Mouse (Mus musculus) right cerebral cortex, postnatal 10 days (tissue): ENCODE measurements at regions not wholly inside any gene's neighbourhood (a gene's known extent, or its start where the extent isn't known, plus 50 kb on each side); places are given as distances from the start of the nearest gene placed in this dataset.

ENCODE experiments used
- DNase-seq, 2 experiments: peaks; one replicate each; pipeline ENCODE4 v3.0.0; 2021; ENCODE audit warnings: low spot score in 2 of 2

DNA sequence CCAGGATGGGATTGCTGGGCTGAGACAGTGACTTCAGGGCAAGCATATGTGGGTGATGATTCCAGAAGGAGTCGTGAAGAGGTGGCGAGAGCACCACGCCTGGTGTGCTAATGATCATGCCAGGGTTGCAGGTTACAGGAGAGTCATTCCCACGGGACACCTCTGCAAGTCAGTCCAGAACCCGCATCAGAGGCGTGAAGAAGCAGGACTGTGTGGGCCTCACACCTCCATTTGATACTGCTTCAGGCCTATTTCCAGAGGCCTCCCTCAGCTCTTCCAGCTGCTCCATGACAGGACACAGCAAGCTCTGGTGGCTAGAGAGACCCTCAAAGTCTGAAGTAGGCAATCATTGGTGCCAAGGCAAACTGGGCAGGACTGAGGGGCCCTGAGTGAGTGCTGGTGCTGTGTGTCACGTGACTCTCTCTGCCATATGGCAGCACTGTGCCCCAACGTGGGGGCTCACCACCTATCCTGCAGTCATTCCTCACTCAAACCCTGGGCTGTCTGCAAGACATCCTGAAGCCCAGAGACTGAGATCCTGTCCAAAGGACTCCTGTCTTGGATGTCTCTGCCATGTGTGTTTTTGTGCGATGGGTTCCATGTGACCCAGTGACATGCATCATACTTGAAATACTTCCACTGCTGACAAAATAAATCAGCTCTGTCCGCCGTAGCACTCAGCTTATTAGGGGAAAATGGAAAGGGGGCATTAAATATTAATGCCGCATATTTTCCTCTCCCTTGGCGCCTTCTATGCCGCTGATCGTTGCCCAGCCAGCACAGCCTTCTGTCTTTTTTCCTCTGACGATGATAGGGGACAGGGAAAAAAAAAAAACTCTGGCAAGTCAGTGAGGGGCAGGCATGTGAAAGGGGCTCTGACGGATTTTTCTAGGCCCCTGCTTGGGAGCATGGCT, 247.6 kb upstream of the Habp2 start:
- DNase-seq, result no peak

DNA sequence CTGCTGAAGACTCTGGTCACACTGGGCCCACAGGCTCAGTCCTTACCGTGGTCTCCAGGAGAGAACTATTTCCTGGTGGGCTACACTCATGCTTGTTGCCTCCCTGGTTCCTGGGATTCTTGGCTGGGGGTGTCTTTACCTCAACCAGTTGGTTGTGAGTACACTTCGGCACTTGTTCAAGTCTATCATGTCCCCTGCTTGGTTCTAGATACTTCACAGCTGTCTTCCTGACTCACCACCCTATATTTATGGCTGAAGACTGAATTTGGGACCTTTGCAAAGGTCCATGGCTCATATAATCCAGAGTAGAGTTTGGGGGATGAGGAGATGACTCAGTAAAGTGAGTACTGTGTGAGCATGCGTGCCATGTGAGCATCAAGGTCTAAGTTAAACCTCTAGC, 245.0 kb upstream of the Habp2 start:
- DNase-seq, result no peak

- DNase-seq, result no peak
Measured at GRCm38 (mm10) chr19:56046784-56047390, 240.1 kb upstream of the Habp2 start.

- DNase-seq, result no peak
Measured at GRCm38 (mm10) chr19:56054186-56054585, 232.8 kb upstream of the Habp2 start.

DNA sequence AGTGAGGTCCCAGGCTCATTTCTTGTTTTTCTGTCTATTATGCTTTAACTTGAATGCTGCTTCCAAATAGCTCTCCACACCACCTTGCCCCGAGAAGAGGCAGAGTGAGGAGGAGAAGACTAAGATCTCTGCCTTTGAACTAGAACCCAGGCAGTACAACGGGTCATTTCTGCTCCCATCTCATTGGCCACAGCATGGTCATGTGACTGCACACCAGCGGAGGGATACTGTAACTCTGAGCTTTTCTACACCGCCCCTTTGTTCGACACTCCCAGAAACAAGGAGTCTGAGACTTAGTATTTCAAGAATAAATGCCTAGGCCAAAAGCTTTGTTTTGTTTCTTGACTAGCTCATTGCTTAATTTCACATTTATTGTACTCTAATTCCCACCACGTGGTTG, 230.5 kb upstream of the Habp2 start:
- no peak for DNase-seq

DNA sequence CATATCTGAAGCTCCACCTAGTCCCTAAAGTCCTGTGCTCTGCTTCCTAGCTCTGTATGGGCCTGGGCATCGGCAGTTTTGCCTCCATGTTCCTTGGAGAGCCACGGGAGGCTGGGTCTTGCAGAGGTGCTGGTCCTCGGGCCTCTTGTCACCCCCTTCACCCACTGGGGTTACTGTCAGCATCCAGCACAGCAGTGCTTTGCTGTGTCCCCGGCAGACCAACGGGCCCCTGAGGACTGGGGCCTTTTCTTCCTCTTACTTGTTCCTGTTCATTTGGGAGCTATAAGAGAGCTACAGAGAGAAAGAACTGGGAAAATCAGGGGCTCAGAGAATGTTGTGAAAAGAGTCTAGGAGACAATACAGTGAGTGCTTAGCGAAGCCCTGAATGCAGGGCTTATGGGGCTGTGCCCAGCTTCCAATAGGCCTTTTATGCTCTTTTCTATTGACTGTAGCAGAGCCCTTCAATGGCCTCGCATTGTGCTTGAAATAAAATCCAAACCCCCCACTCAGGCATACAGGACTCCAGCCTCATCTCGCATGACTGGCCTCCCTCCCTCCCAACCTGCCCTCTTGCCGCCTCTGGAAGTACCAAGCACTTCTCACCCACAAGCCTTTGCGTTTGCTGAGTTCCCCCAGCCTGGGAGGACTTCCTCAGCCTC, 224.9 kb upstream of the Habp2 start:
- peak; percentile 32 to 36 for DNase-seq

DNA sequence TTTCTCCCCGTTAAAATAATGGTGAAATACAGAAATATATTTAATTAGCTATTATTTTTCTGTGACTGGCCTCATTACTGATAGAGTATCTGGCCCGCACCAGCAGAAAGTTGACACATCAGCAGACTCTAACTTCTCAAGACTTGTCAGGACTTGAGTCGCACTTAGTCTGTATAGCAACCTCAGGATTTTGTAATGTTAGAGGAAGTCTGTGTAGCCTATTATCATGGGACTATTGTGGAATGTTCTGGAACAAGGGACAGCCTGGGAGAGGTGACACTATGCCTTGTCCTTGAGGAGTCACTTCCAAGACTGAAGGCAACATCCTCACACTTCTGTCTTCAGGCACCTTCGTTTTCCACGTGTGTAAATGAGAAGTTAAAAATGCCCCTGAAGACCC, 223.8 kb upstream of the Habp2 start:
- DNase-seq, result no peak

DNA sequence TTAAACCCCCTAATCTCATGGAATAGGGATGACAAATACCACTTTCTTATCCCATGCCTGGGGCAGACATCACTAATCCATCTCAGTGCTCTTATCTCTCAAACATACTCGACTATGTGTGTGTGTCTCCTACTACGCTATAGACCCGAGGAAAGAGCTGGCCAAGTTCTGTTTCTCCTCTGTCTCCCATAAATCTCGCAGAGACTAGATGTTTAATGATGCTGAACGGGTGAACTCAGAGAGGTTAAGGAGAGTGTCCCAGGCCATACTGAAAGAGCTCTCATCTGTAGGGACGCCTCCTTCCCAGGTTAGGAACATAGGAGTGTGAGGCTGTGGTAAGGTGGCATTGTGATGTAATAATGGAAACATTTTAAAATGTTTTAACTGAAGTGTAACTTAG, 221.2 kb upstream of the Habp2 start:
- no peak for DNase-seq

- no peak for DNase-seq
Measured at GRCm38 (mm10) chr19:56068165-56068564, 218.8 kb upstream of the Habp2 start.

DNA sequence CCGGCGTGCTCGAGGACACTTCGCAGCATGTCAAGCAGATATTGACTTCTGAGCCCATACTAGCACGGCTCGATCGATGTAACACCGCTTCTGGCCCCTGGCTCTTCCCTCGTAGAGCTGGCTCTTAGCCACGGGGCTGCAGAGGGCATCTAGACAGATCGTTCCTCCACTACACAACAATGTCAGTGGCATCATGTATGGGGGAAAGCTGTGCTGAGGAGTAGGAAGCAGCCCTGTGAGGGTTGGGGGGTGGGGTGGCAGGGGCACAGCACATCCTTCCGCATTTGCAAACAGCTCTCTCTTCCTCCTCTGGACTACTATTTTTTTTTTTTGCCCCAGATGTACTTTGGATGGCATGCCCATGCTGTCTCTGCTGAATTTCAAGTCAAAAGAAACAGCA, 218.1 kb upstream of the Habp2 start:
- peak in 1 of 2 experiments; percentile 29 for DNase-seq

- DNase-seq, result no peak
Measured at GRCm38 (mm10) chr19:56069266-56069665, 217.7 kb upstream of the Habp2 start.

DNA sequence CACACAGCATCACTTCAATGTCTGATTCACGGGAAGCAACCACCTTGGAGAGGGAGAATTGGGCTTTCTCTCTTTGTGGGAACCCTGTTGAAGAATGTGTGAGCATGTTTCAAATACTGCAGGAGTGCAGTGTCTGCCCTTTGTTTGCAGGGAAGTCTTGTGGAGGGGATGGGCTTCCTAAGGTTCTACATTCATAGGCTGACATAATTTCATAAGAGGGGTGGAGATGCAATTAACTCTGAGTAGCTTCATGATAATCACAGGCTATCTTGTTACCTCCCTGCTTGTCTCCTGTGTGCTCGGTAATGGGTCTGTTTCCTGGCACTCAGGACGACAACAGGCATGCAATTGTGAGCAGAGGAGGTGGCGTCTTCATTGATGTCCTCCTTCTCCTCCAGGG, 215.6 kb upstream of the Habp2 start:
- DNase-seq, result no peak

- DNase-seq, result no peak
Measured at GRCm38 (mm10) chr19:56076128-56076527, 210.8 kb upstream of the Habp2 start.

- no peak for DNase-seq
Measured at GRCm38 (mm10) chr19:56077491-56077890, 209.4 kb upstream of the Habp2 start.

DNA sequence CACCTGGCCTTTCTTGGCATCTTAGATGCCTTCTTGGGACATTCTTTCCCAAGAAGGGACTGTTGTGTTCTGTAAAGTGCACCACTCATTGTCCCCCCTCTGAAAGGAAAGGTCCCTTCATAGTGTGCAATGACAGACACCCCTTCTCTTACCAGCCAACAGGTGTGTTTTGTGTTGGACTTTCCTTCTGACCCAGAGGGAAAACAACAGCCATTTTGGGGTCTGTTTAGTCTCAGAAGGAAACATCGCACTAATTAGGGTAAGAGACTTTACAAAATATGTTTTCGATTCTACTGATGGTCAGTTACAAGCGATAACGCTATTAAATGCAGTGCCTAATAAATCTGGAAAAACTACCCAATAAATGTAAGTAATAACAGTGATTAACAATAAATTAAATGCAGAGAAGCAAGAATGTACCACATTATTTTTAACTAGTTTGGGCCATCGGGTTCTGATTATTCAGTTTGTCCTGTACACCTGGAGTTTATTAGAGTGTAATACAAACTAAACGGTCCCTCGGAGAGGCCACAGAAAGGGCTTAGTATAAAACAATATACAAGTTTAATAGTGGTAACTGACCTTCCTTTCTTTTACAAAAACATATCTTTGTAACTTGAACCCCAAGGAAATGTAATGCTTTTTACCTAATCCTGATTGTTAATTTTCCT, 200.4 kb upstream of the Habp2 start:
- DNase-seq, result no peak

DNA sequence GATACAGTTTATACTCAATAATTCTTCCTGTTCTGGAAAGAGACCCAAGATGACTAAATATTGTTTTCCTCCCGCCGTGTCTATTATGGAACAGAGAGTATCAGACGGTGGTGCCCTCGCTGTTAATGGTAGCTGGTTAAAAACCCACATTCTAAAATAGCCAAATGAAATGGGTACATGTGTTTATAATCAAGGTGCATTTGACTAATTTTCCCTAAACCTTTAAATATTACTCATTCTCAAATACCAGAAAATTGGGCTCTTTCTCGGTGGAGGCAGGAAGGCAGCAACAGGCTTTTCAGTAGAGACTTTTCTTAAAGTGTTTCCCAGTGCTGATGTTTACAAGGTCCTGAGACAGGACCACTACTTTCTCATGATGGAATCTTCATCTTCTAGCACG, 199.8 kb upstream of the Habp2 start:
- no peak for DNase-seq

- DNase-seq, result no peak
Measured at GRCm38 (mm10) chr19:56089795-56090375, 197.1 kb upstream of the Habp2 start.

DNA sequence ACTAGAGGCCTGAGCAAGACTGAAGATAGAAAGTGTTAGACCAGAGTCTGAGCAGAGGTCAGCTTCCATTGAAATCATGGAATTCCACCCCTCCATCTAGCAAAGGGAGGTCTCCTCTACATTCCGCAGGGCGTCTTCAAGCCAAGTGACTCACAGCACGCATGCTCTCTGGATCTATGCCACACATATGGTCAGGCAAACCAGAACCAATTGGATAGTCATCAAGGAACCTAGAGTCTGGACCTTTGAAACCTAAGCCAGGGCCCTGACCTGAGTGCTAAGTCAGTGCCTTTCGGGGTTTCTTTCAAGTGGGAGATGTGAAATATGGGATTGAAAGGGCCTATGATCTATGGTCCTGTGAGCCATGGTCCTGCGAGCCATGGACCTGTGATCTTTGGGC, 195.4 kb upstream of the Habp2 start:
- DNase-seq, result no peak

- DNase-seq, result no peak
Measured at GRCm38 (mm10) chr19:56095873-56096272, 191.1 kb upstream of the Habp2 start.

DNA sequence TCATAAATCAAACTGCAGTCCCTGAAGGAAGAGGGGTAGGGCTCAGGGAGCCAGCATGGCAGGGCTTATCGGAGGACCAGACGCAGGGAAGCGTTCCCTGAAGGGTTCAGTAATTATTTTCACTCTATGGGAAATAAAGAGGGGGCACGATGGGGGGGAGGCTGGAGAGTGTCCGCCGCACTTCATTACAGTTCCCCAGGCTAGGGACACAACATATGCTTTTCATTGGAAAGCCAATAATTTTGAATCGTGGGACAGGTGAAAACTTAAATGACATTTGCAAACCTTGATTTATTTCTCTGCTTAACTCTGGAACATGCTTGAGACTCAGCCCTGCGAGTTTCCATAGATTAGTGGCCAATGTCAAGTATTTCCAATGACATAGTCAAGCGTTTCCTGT, 187.2 kb upstream of the Habp2 start:
- DNase-seq, result no peak

DNA sequence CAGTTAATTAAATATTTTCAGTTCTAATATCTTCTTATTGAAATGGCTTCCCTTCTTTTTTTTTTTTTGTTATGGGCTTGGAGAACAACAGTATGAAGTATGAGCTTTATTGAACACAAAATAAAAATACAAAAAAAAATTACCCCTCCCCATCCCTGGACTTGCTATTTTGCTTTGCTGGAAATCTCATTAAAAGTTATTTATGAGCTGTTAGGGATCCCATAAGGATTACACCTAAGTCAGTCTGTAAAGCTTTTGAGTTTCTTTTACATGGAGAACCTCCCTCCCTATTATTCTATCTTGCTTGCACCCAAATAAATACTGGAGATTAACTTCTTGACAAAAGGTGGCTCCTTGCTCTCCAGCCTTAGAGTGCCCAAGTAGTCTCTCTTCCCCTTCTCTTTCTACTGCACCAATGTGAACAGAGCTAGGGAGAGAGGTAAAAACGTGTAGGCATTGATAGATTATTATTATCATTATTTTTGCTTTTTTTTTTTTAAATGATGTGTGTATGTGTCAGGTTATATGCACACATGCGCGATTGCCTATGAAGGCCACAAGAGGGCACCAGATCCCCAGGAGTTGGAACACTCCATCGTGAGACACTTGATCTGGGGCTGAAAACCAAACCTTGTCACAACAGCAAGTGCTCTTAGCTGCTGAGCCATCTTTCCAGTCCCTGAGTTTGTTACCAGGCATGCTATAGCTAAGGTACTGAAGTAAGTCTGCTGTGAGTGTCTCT, 186.6 kb upstream of the Habp2 start:
- DNase-seq, result no peak
